Mouse (Mus musculus) brain, adult 2 months (tissue): ENCODE measurements around the gene BC052040.

ENCODE experiments used
- DNase-seq: peaks from one replicate; pipeline ENCODE4 v3.0.0; 2011; ENCODE audit warnings: low read depth, low spot score

Gene BC052040

GRCm38 (mm10) chr2:115702610-115703009, 121.1 kb downstream of the BC052040 start:
- DNase-seq, result no peak

- DNase-seq, result no peak
These were observed 136.0 kb downstream of the BC052040 start for GRCm38 (mm10) chr2:115717535-115717934.

GRCm38 (mm10) chr2:115717980-115718379, 136.5 kb downstream of the BC052040 start:
- no peak for DNase-seq

GRCm38 (mm10) chr2:115723452-115723851, 141.9 kb downstream of the BC052040 start:
- no peak for DNase-seq

- no peak for DNase-seq
These were observed 142.7 kb downstream of the BC052040 start for GRCm38 (mm10) chr2:115724216-115724615.

- no peak for DNase-seq
These were observed 143.2 kb downstream of the BC052040 start for GRCm38 (mm10) chr2:115724726-115725125.

GRCm38 (mm10) chr2:115725503-115725902, 144.0 kb downstream of the BC052040 start:
- peak; percentile 73 for DNase-seq

- DNase-seq, result no peak
These were observed 144.4 kb downstream of the BC052040 start for GRCm38 (mm10) chr2:115725926-115726325.

- DNase-seq, result no peak
These were observed 145.3 kb downstream of the BC052040 start for GRCm38 (mm10) chr2:115726806-115727205.

GRCm38 (mm10) chr2:115728627-115729026, 147.1 kb downstream of the BC052040 start:
- no peak for DNase-seq

GRCm38 (mm10) chr2:115730502-115730901, 149.0 kb downstream of the BC052040 start:
- DNase-seq, result no peak

- no peak for DNase-seq
These were observed 149.7 kb downstream of the BC052040 start for GRCm38 (mm10) chr2:115731171-115731570.

GRCm38 (mm10) chr2:115732572-115732971, 151.1 kb downstream of the BC052040 start:
- no peak for DNase-seq

GRCm38 (mm10) chr2:115733017-115733692, 151.6 kb downstream of the BC052040 start:
- DNase-seq, result no peak

GRCm38 (mm10) chr2:115734850-115735249, 153.3 kb downstream of the BC052040 start:
- no peak for DNase-seq

- DNase-seq, result no peak
These were observed 154.9 kb downstream of the BC052040 start for GRCm38 (mm10) chr2:115736416-115736815.

GRCm38 (mm10) chr2:115737966-115738365, 156.4 kb downstream of the BC052040 start:
- no peak for DNase-seq

GRCm38 (mm10) chr2:115742061-115742460, 160.5 kb downstream of the BC052040 start:
- DNase-seq, result peak; percentile 32

- no peak for DNase-seq
These were observed 166.1 kb downstream of the BC052040 start for GRCm38 (mm10) chr2:115747639-115748038.

- no peak for DNase-seq
These were observed 169.7 kb downstream of the BC052040 start for GRCm38 (mm10) chr2:115751177-115751576.

- DNase-seq, result no peak
These were observed 176.2 kb downstream of the BC052040 start for GRCm38 (mm10) chr2:115757685-115758084.

- DNase-seq, result no peak
These were observed 177.0 kb downstream of the BC052040 start for GRCm38 (mm10) chr2:115758542-115758941.

GRCm38 (mm10) chr2:115764595-115765305, 183.2 kb downstream of the BC052040 start:
- DNase-seq, result no peak
